14 mouse cellular contexts compared by ENCODE assay signal in genomic region chr9:42642821-42643220, GRCm38 (mm10).
A peak's percentile ranks its signal among the peaks of the same experiment; 100 is the strongest.
DNase-seq lines count a peak whose midpoint lies in the region; ATAC-seq and TF ChIP-seq lines count a peak whose summit lies in the region.
"Had no signal": no experiment of that assay in that cellular context is flagged by ENCODE, and none has a peak within 500 bp of the region (broad histone marks: within the 10 kb centered on the region; RNA-seq: fewer than 3 reads in every experiment).

No protein-coding gene starts in this region.

- no peak overlapping the region for H3K9ac ChIP-seq in forebrain, embryonic 11.5 days (ENCODE audit: low read length)
- no peak overlapping the region for H3K9ac ChIP-seq in forebrain, postnatal 0 days
- H3K9ac ChIP-seq in neural tube, embryonic 13.5 days, result 0 out of 2 replicates have a peak overlapping the region, but pooled peaks have one; percentile 26
- H3K9ac ChIP-seq: heart, embryonic 13.5 days; stomach, embryonic 15.5 days had no signal

- no peak for TF ChIP-seq CTCF in forebrain, postnatal 0 days (IDR thresholded peaks at IDR 0.05; ENCODE audit: low read depth)

- no peaks in the 10 kb centered on the region for H3K9me3 ChIP-seq in forebrain, embryonic 10.5 days
- H3K9me3 ChIP-seq in forebrain, embryonic 11.5 days (ENCODE audit: control insufficient read depth, low read length), result no peaks in the 10 kb centered on the region
- H3K9me3 ChIP-seq in forebrain, postnatal 0 days (ENCODE audit: low read length), result no peaks in the 10 kb centered on the region
- no peaks in the 10 kb centered on the region for H3K9me3 ChIP-seq in neural tube, embryonic 13.5 days
- H3K9me3 ChIP-seq: heart, embryonic 13.5 days; stomach, embryonic 15.5 days had no signal

- H3K27ac ChIP-seq in forebrain, embryonic 10.5 days, result 0 out of 2 replicates have a peak overlapping the region, but pooled peaks have one; percentile 69
- H3K27ac ChIP-seq in forebrain, embryonic 11.5 days (ENCODE audit: low read depth, low read length), result no peak overlapping the region
- no peak overlapping the region for H3K27ac ChIP-seq in forebrain, postnatal 0 days (ENCODE audit: low read depth, low read length)
- H3K27ac ChIP-seq in neural tube, embryonic 13.5 days (replicated peaks), result peak overlapping the region; percentile 38; the same call in 1 of the 2 replicates
- H3K27ac ChIP-seq: heart, embryonic 13.5 days; stomach, embryonic 15.5 days had no signal

- WGBS in forebrain, embryonic 10.5 days, result 62% methylated on average over 5 of the region's 5 CpGs
- WGBS in forebrain, embryonic 11.5 days, result 46% methylated on average over 5 of the region's 5 CpGs
- 25% methylated on average over 5 of the region's 5 CpGs for WGBS in forebrain, postnatal 0 days
- WGBS in neural tube, embryonic 13.5 days, result 34% methylated on average over 5 of the region's 5 CpGs

- peaks cover 51% of the 10 kb centered on the region for H3K4me1 ChIP-seq in forebrain, embryonic 10.5 days
- peaks cover 5% of the 10 kb centered on the region; the same call in 1 of the 2 replicates for H3K4me1 ChIP-seq in forebrain, embryonic 11.5 days (replicated peaks; ENCODE audit: control insufficient read depth, insufficient read depth, low read length)
- H3K4me1 ChIP-seq in forebrain, postnatal 0 days (ENCODE audit: insufficient read depth), result no peaks in the 10 kb centered on the region
- peaks cover 57% of the 10 kb centered on the region for H3K4me1 ChIP-seq in neural tube, embryonic 13.5 days (replicated peaks)
- H3K4me1 ChIP-seq: heart, embryonic 13.5 days; stomach, embryonic 15.5 days had no signal

- no peak; the same call in 1 of the 2 replicates for ATAC-seq in forebrain, embryonic 11.5 days (replicated peaks; ENCODE audit: low FRiP score)
- peak; percentile 74 for ATAC-seq in forebrain, postnatal 0 days
- 0 out of 2 replicates have a peak, but pooled peaks have one; percentile 21 for ATAC-seq in neural tube, embryonic 13.5 days (ENCODE audit: low read depth)
- ATAC-seq in granulocyte monocyte progenitor cell, adult 5-6 weeks (replicated peaks; ENCODE audit: poor library complexity, severe bottlenecking), result no peak

- no peak overlapping the region for H3K4me2 ChIP-seq in forebrain, embryonic 11.5 days (ENCODE audit: low read depth, low read length, severe bottlenecking)
- no peak overlapping the region for H3K4me2 ChIP-seq in forebrain, postnatal 0 days (ENCODE audit: low read depth)
- no peak overlapping the region for H3K4me2 ChIP-seq in neural tube, embryonic 13.5 days
- H3K4me2 ChIP-seq: heart, embryonic 13.5 days; stomach, embryonic 15.5 days had no signal

- DNase-seq in forebrain, embryonic 10.5 days (ENCODE audit: extremely low spot score, low spot score), result no peak
- DNase-seq in forebrain, embryonic 11.5 days (ENCODE audit: low spot score), result no peak
- peak; percentile 58 for DNase-seq in forebrain, postnatal 0 days
- peak; percentile 59 to 72 for DNase-seq in layer of hippocampus, postnatal 14 days (ENCODE audit: low spot score in 2 of 2)
- no peak for DNase-seq in lung, postnatal 10 days
- DNase-seq in gastrocnemius, postnatal 25 days, result no peak
- DNase-seq: adrenal gland, postnatal 10 days; kidney, adult 11 months; lung, postnatal 36 days had no signal

- H3K36me3 ChIP-seq in forebrain, embryonic 10.5 days (replicated peaks), result no peaks in the 10 kb centered on the region
- H3K36me3 ChIP-seq in forebrain, embryonic 11.5 days (ENCODE audit: control insufficient read depth, insufficient read depth, low read length), result no peaks in the 10 kb centered on the region
- H3K36me3 ChIP-seq in forebrain, postnatal 0 days (ENCODE audit: insufficient read depth), result no peaks in the 10 kb centered on the region
- H3K36me3 ChIP-seq in neural tube, embryonic 13.5 days, result no peaks in the 10 kb centered on the region
- H3K36me3 ChIP-seq: heart, embryonic 13.5 days; stomach, embryonic 15.5 days had no signal

- H3K27me3 ChIP-seq in forebrain, embryonic 10.5 days (ENCODE audit: poor library complexity, severe bottlenecking), result 0 out of 2 replicates have a peak, but pooled peaks cover 3% of the 10 kb centered on the region
- H3K27me3 ChIP-seq in forebrain, embryonic 11.5 days (ENCODE audit: control insufficient read depth, insufficient read depth, low read length), result no peaks in the 10 kb centered on the region
- no peaks in the 10 kb centered on the region for H3K27me3 ChIP-seq in forebrain, postnatal 0 days (ENCODE audit: insufficient read depth, low read length)
- H3K27me3 ChIP-seq in neural tube, embryonic 13.5 days, result no peaks in the 10 kb centered on the region; the same call in 1 of the 2 replicates
- H3K27me3 ChIP-seq: stomach, embryonic 15.5 days had no signal

- H3K4me3 ChIP-seq in forebrain, embryonic 10.5 days, result no peak overlapping the region
- H3K4me3 ChIP-seq in forebrain, embryonic 11.5 days (ENCODE audit: low read depth, low read length), result no peak overlapping the region
- no peak overlapping the region for H3K4me3 ChIP-seq in forebrain, postnatal 0 days (ENCODE audit: low read depth, low read length)
- no peak overlapping the region for H3K4me3 ChIP-seq in neural tube, embryonic 13.5 days
- H3K4me3 ChIP-seq: erythroblast, embryonic 14.5 days; heart, embryonic 13.5 days; stomach, embryonic 15.5 days had no signal

Comparison
In these comparisons a context has a peak if more than half of its experiments do, and no peak if none do; other contexts are left out.
1. DNase-seq: peak in forebrain, postnatal 0 days (single experiment) and layer of hippocampus, postnatal 14 days (2 of 2); none in forebrain, embryonic 10.5 days (single experiment), forebrain, embryonic 11.5 days (single experiment), lung, postnatal 10 days (single experiment) and gastrocnemius, postnatal 25 days (single experiment).
2. H3K27ac ChIP-seq: peak in forebrain, embryonic 10.5 days (single experiment) and neural tube, embryonic 13.5 days (single experiment); none in forebrain, embryonic 11.5 days (single experiment) and forebrain, postnatal 0 days (single experiment).
3. ATAC-seq: peak in forebrain, postnatal 0 days (single experiment) and neural tube, embryonic 13.5 days (single experiment); none in forebrain, embryonic 11.5 days (single experiment) and granulocyte monocyte progenitor cell, adult 5-6 weeks (single experiment).